Mouse (Mus musculus) testis, adult 2 months (tissue): ENCODE measurements around the gene Aebp2.

ENCODE experiments used
- CTCF ChIP-seq: fragments of 200-500 bp; IDR thresholded peaks from 2 replicates; pipeline ENCODE4 v1.5.1; 2012; ENCODE audit warnings: low read depth, mild to moderate bottlenecking, inconsistent platforms, low read length, moderate library complexity; ENCODE audit not compliant: control insufficient read depth, insufficient read depth, insufficient replicate concordance
- POLR2A ChIP-seq: fragments of 200-500 bp; IDR thresholded peaks from 2 replicates; pipeline ENCODE4 v1.6.1; 2012; ENCODE audit warnings: low read depth, mild to moderate bottlenecking, inconsistent platforms, low read length, moderate library complexity; ENCODE audit not compliant: control insufficient read depth

DNA sequence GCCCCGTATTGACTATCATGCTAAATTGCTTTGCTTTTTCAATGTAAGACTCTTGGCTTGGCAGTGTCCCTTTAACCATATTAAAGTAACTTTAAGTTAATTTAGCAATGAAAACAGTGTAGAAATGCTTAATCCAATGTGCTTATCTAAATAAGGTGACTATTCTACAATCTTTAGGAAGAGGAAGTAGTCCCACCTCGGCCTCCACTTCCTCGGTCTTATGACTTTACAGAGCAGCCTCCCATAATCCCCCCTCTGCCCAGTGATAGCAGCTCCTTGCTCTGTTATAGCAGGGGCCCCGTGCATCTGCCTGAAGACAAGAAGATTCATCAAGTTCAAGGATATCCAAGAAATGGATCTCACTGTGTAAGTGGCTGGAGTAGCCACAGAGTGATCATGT is 42.3 kb upstream of the Aebp2 start:
- TF ChIP-seq CTCF = no peak
- TF ChIP-seq POLR2A = no peak
